Mouse (Mus musculus): ENCODE results near the gene Foxn2. TPM values are rescaled to one million over a fixed set of nuclear protein-coding genes. Genes with fewer than 3 reads are reported as not detected.
"Not testable (repeated sequence)": the region's sequence is repeated elsewhere in the genome, so short reads cannot be mapped to it uniquely, and the experiment has no call there.

The Foxn2 gene
- total RNA-seq, 4 experiments from 2014 or later, result 11.6 to 15.9 (median 14.5) TPM

DNA sequence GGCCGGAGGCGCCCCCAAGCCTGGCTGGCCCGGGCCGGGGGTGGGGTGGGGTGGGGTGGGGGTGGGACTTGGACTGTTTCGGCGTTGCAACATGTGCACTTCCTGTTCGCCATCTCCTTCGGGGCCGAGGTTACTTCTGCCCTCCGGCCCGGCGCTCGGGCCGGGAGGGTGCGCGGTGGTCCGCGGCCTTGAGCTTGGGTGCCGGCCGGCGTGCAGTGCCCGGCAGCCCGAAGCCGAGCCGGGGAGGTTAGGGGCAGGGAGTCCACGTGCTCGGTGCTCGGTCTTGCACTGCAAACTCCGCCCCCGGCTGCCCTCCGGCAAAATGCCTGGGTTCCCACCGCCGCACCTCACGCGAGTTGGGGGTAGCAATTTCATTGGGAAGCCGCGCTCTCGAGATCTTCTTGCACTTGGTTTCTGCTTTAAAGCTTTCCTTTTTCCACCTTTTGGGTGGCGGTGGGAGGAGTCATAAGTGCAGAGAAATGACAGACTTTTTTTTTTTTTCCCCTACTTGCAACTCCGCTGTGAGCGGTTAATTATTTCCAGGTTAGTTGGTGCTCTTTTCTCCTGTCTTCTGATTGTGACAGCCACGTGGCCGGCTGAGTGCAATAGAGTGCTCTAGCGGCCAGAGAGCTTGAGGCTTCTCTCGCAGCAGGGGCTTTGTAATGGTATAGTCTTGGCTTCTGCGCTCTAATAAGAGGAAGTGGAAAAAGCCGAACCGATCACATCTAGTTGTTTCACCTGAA, 1.1 kb downstream of the Foxn2 start:
- DNase-seq (ENCODE audit: low spot score in 2 of 2), result peak; percentile 29 to 47

- DNase-seq (ENCODE audit: low spot score in 2 of 2), result no peak
Measured at GRCm38 (mm10) chr17:88442661-88443060, 2.1 kb downstream of the Foxn2 start.

GRCm38 (mm10) chr17:88443186-88443585, 2.7 kb downstream of the Foxn2 start:
- DNase-seq (ENCODE audit: low spot score in 2 of 2), result no peak

GRCm38 (mm10) chr17:88458079-88458478, 17.6 kb downstream of the Foxn2 start:
- DNase-seq (ENCODE audit: low spot score in 2 of 2), result no peak

DNA sequence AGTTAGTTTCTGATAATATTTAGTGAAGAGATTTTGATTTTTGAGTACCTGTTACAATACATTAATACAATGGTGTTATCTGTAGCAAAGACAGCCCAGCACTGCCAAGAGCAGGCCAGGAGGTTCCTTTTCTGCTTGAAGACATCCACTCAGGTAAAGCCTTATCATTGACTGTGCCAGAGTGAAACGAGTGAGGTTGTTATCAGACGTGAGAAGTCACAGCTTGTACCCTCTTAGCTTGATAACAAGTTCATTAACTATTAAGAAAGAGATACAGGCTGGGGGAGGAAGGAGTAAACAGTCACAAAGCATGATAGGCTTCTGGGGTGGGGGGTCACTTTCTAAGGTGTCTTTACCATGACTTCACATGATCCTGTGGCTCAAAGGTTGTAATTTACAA, 19.0 kb downstream of the Foxn2 start:
- no peak for DNase-seq (ENCODE audit: low spot score in 2 of 2)

GRCm38 (mm10) chr17:88459916-88460901, 19.7 kb downstream of the Foxn2 start:
- no peak for DNase-seq (ENCODE audit: low spot score in 2 of 2)

- DNase-seq (ENCODE audit: low spot score in 2 of 2), result peak; percentile 45 to 52
Measured at GRCm38 (mm10) chr17:88462658-88463057, 22.1 kb downstream of the Foxn2 start.

- no peak for DNase-seq (ENCODE audit: low spot score in 2 of 2)
Measured at GRCm38 (mm10) chr17:88466591-88466990, 26.1 kb downstream of the Foxn2 start.

- DNase-seq (ENCODE audit: low spot score in 2 of 2), result no peak
Measured at GRCm38 (mm10) chr17:88467696-88468095, 27.2 kb downstream of the Foxn2 start.

GRCm38 (mm10) chr17:88468655-88469398, 28.3 kb downstream of the Foxn2 start:
- not testable (repeated sequence) for DNase-seq (ENCODE audit: low spot score in 2 of 2)

GRCm38 (mm10) chr17:88473766-88474165, 33.3 kb downstream of the Foxn2 start:
- DNase-seq (ENCODE audit: low spot score in 2 of 2), result no peak

DNA sequence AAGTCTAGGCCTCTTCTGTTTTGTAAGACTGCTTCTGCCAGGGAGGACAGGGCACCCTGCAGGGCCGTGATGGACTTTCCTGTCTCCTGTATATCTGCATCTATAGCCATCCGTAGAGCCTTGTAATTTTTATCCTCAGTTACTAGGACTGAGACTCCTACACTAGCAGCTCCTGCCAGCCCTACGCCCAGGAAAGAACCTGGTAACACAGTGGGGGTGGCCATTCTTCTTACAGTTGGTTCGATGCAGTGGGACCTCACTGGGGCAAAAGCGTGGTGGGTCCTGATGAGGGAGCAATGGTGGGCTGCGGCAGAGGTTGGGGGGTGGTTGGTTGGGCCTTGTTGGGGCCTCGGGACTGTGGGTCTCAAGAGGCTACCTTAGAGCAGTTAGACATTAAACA, 36.7 kb downstream of the Foxn2 start:
- DNase-seq (ENCODE audit: low spot score in 2 of 2), result no peak

DNA sequence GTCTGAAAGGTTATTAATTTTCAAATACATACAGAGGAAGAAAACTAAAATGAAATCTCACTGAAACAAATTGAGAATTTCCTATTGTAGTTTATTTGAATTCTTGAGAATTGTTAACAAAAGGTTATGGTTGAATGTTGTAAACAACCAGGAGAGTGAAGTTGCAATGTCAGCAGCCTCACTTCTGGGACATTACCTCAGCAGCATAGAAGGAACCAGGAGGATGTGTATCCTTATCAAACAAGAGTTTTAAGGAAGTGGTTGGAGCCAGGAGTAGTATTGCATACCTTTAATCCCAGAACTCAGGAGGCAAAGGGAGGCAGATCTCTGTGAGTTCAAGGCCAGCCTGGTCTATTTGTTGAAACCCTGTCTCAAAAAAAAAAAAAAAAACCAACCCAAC, 37.2 kb downstream of the Foxn2 start:
- DNase-seq (ENCODE audit: low spot score in 2 of 2), result no peak

- DNase-seq (ENCODE audit: low spot score in 2 of 2), result no peak
Measured at GRCm38 (mm10) chr17:88479040-88479439, 38.5 kb downstream of the Foxn2 start.

- no peak for DNase-seq (ENCODE audit: low spot score in 2 of 2)
Measured at GRCm38 (mm10) chr17:88480369-88480768, 39.9 kb downstream of the Foxn2 start.

- no peak for DNase-seq (ENCODE audit: low spot score in 2 of 2)
Measured at GRCm38 (mm10) chr17:88481062-88481461, 40.6 kb downstream of the Foxn2 start.

- DNase-seq (ENCODE audit: low spot score in 2 of 2), result no peak
Measured at GRCm38 (mm10) chr17:88481587-88481986, 41.1 kb downstream of the Foxn2 start.

GRCm38 (mm10) chr17:88484539-88484938, 44.0 kb downstream of the Foxn2 start:
- DNase-seq (ENCODE audit: low spot score in 2 of 2), result no peak

- no peak for DNase-seq (ENCODE audit: low spot score in 2 of 2)
Measured at GRCm38 (mm10) chr17:88484951-88485350, 44.4 kb downstream of the Foxn2 start.

DNA sequence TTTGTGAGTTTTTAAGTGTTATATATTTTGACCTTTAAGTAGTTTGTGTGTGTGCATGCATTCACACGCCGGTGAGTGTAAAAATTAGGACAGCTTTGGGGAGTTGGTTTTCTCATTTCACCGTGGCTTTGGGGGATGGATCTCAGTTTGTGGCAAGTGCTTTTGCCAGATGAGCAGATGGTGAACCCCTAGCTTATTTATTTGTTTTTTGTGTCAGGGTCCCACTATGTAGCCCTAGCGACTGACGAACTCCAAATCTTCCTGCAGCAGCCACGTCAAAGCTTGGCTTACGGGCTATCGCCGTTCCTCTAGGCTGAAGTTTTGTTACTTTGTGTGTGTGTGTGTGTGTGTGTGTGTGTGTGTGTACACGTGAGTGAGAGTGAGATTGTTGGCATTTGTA, 50.0 kb downstream of the Foxn2 start:
- no peak for DNase-seq (ENCODE audit: low spot score in 2 of 2)

DNA sequence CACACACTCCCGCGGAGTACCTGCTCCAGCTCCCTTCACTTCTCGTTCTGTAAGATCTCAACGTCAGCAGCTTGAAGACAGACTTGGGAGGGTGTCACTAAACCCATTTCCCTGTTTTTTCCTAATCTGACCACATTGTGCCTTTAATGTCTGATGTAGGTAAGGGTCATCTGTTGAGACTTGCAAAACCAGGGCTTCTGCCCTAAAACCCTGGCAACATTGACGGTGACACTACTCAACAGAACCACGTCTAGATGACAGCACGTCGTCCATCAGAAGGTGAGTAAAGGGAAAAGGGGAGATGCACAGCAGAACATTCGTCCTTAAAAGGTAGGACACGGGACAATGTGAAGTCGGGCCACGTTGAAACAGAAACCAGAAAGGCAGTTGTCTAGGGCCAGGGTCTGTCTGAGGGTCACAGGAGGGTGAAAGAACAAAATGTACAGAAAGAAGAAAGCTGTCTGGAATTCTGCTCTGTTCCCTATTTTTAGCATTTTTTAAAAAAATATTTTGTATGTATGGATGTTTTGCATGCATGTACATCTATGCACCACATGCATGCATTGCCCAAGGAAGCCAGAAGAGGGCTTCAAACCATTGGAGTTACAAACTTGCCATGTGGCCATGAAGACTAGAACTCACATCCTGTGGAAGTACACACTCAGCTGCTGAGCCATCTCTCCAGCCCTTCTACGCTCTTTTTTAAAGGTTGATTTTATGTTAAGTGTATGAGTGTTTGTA, 51.0 kb downstream of the Foxn2 start:
- DNase-seq (ENCODE audit: low spot score in 2 of 2), result no peak

Data from gastrocnemius, adult 8-10 months (tissue).